Mouse (Mus musculus) kidney, postnatal 4 days (tissue): ENCODE results near the gene Olfr378.
A peak's percentile ranks its signal among the peaks of the same experiment; 100 is the strongest.

ENCODE experiments used
- DNase-seq, 2 experiments: peaks; one replicate each; pipeline ENCODE4 v3.0.0; 2021; ENCODE audit warnings: mixed read lengths in 2 of 2

The Olfr378 gene

GRCm38 (mm10) chr11:73428377-73428776 lies at the start of gene Olfr378:
Gene Olfr378, minus strand, starts transcription at chr11:73428477.
- DNase-seq, result no peak

- DNase-seq, result no peak
Measured at GRCm38 (mm10) chr11:73457408-73457807, 29.1 kb upstream of the Olfr378 start, which contains the start of gene Olfr380. Gene Olfr380, minus strand, starts transcription at chr11:73457508.

DNA sequence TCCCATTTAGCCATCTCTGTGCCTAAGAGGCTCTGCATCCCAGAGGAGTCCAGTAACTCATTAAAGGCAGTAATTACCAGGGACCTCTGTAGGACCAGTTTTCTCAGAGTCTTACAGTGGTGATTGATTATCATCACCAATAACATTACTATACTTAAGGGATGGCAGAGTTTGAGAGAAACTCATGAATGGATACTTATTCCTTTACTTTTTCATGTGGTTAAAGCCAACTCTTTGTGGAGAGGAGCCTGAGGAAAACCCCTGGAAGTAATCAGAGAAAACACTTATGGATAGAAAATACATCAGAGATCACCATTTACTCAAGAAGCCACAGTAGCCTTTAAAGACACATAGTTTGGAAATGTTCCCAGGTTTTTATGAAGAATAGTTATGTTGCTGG lies 28.8 kb downstream of the Olfr378 start, which contains the start of gene Olfr1:
Gene Olfr1, minus strand, starts transcription at position 101 of the 400 bp plus-strand sequence.
- no peak for DNase-seq

- DNase-seq, result peak; percentile 54 to 56
Measured at GRCm38 (mm10) chr11:73395374-73395773, 32.9 kb downstream of the Olfr378 start.
